Mouse (Mus musculus): ENCODE measurements around the gene Crb2.

Crb2 gene

DNA sequence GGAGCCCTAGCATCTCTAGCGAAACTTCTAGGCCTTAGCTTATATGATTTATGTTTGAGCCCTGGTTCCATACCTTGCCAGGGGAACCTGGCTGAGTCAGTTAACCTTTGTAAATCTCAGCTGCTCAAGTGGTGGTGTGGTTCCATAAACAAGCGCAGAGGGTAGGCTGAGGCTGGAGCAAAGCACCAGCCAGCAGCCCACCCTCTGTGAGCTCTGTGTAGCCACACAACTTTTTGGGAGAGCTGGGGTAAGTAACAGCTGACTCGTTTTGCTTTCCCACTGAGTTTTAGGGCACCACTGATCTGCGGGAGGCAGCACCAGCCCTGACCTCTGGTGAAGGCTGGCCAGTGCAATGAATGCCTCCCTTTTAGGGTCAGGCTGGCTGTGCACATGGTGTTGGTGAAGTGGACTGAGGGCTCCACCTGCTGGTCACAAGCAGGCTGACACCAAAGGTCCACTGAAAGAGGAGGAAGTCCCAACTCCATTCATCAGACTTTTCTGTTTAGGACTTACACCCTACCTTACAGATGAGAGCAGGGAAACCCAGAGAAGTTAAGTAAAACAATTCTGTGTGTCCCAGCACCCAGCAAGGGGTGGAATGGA is 26.7 kb downstream of the Crb2 start:
- peak; percentile 58 for DNase-seq

DNA sequence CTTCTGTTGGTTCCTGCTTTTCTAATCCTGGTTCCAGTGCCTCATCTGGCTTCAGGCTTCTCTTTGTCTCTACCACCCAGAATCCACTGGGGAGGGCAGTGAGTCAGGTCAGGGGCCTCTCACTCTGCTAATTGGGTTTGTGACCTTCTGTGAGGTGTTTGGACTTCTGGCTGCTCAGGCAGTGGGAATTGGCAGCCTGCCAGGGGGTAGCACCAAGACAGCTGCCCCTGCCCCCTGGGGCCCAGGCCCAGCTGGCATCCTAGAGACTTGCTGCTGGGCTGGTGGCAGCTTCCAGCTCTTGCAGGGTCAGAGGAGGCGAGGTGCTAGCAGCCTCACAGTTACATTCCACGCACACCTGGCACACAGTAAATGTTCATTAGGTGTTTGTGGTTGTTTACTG is 35.6 kb downstream of the Crb2 start:
- DNase-seq, result no peak

DNA sequence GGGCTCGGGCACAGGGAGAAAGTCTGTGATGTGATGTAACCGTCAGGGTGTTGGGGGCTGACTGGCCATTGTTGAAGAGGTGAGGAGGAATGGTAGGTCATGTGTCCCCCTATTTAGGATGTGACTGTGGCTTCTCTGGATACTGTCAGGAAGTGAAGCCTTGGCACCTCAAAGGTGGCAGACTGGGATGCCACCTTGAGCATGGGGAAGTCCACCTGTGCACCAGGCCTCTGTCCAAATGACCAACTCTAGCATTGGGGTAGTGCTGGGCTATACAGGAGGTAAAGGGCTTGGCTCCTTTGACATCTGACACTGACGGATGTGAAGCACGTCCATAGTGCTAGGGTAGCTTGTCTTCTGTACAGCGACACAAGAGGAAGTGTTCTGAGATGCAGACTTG is 36.4 kb downstream of the Crb2 start:
- no peak for DNase-seq

DNA sequence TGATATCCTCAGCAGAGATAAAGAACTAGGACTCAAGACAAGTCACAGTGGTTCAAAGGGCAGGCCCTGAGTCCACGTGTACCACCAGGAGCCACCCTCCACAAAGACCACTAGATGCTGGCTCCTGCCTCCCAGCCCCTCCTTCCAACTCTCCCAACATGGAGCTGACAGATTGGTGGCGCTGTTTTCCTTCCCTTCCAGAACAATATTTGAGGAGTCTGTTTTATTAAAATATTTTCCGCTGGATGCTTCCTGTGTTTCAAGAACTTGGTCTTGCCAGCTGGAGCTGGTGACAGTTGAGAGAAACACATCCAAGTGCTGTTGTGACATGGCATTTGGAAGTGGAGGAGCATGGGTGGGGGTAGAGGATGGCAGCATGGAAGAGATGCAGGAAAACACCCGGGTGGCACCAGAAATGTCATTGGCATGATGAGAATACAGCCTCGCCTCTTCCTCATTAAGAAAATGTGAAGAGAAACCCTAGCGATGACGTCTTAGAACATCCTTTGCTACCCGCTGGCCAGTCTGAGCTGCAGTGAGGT is 38.8 kb downstream of the Crb2 start:
- DNase-seq, result no peak

DNA sequence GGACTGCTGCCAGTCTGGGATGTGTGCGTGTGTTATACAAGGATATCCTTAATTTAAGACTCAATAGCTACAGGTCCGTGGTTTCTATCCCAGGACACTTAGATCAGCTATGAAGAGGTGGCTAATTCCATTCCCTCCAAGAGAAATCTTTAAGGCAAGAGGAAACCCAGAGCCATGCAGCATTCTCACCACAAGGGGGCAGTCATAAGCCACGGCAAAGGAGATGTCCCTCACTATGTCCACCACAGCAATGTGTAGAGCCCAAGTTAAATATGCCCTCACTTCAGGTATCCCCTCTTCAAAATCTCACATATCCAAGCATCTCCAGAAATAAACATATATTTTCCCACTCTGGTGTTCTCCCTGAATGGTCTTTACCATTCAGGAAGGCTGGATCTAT is 39.6 kb downstream of the Crb2 start:
- peak; percentile 86 for DNase-seq

DNA sequence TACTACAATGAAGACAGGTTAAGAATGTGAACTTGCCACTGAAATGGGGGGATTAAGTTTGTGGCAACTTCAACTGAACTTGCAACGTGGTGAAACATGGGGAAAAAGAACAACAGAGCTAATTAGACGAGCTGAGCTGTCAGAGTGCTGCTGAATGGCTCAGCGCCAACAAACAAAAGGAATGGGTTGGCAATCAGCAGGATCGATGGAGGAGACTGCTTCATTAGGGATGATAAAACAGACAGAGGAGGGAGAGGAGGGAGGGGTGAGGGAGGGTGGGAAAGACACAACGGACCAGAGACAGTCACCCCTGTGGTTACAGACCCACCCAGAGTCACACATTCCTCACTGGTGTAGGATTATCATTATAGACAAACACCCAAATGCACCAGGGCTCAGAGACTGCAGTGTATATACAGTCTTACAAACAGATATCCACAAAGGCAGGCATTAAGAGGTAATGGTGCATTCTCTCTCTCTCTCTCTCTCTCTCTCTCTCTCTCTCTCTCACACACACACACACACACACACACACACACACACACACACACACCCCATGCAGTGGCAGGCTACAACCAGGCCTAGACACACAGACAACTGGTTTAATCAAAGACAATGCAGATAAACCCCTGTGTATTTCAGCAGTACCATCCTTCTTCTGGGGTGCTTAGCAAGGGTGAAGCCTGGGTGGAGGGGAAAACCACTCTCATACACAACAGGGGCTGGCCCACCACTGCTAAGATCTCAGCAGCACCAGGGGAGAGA is 42.9 kb downstream of the Crb2 start:
- peak; percentile 42 for DNase-seq

DNA sequence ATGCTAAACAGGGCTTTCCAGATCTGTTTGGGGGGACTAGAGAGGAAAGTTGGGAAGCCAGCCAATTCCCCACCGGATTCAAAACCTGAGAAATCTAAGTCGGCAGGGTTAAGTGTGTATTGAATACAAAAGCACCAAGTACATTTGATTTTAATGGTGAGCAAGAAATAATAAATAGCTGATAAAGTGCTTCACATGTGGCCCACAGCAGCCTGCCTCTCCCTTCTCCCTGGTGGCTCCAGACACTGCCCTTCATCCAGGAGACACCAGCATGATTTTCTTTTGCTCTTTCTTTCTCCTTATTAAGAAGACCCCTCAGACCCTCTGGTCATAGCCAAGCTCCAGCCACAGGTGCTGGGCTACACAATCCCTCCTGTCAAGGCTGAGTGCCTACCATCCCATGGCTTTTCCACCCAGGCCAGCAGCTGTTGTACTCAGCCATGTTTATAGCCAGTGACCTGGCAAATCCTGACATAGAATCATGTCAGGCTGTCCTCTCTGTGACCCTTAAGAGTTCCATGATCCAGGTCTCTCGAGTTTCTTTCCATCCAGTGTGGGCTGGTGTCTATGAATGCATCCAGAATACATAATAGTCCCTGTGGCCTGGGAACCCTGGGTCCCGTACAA is 43.6 kb downstream of the Crb2 start:
- no peak for DNase-seq

DNA sequence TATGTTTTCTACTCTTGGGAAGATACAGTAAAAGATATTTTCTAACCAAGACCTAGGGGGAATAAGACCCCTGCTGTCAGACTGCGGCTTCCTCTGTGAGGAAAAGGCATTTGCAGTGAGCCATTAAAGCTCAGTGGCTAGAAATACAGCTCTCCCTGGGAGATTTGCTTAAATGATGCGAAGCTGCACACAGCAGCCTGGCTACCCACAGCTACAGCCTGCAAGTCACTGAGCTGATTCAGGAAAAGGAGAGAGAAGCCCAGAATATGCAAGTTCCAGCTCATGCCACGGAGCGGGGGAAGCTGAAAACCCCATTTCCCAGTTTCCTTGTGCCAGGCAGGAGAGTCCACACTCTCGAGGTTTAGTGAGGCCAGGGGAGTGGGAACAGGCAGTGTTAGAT is 46.1 kb downstream of the Crb2 start:
- no peak for DNase-seq

DNA sequence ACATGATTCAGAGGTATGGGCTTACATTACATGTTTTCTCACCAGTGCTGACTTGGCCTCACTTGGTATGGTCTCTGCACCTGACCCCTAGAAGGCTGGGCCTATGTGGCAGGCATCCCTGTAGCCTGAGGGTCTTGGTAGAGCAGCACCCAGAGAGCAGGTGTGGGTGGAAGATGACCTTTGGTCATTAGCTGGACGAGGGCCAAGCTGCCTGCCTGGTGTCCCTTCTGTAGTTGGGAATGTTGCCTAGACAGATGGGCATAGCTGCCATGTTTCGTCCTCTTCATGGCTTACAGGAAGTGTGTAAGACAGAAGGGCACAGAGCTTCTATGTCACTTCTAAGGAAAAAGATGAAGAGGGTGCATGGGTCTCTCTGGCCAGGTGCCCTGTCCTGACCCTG is 47.8 kb downstream of the Crb2 start:
- DNase-seq, result no peak

DNA sequence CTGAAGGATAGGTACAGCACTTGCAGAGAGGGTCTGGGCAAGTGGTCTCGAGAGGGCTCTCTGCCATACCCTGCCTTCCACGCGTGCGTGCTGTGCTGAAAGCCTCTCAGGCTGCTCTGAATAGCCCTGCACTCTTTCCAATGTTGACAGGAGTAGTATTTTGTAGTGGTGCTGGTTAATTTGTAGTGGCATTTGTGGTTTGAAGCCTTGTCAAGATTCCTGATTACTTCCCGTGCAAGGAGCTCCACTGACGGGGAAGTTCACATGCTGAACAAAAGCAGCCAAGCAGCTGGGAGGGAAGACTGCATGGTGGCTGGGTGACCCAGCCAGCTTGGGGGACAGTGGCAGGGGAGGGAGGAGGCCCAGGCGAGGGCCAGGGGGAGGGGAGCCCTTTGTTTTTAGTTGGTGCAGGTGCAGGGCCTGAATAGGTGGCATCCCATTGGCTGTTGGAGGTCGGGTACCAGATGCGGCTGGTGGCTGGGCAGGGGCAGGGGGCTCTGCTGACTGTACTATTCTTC is 53.8 kb downstream of the Crb2 start:
- no peak for DNase-seq

DNA sequence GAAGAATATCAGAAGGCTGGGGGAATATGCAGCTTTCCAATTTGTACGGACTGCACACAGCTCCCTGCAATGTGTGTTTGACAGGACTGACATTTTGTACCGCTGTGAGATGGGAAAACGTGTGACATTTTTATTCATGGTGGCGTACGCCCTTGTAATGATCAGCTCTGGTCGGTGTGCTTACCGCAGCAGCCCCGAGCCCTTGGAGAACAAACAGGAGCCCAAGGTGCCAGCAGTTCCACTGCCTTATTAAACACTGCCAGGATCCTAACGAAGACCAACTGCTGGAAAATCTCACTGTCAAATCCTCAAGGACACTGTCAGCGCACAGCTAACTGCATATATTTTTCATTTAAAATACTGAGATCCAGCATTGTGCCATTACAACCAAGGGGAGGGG is 56.2 kb downstream of the Crb2 start:
- DNase-seq, result no peak

DNA sequence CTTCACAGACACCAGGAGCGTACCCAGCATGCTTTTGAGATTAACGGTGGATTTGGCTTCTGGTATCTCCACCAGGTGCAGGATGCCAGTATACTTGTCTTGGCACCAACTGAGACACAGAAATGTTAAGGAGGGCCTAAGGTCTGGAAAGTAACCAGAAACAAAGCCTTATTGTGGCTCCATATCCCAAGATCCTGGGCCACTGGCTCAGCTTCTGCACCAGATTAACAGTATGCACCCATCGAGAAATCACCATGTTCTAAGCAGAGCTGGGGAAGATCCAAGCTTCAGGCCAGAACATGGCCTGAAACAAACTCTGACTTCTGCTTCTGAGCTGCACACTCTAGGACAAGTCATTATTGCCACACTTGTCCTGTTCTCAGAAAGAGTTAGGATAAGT is 60.9 kb downstream of the Crb2 start:
- DNase-seq, result no peak

DNA sequence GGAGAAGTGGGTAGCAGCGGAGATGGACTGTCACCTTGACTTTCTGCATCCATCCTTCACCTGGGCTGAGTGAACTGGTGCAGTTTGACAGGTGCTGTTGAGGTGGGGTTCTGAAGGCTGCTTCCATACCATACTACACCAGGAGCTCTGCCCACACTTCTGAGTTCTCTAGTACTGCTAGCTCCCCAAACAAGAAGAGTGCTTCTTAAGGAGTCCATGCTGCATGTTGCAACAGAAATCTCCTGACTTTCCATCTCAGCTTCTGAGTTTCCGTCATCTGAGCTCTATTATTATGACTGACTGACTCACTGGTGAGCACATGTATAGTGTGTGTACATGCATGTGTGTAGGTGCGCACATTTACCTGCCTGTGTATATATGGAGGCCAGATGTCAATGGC is 61.5 kb downstream of the Crb2 start:
- no peak for DNase-seq

DNA sequence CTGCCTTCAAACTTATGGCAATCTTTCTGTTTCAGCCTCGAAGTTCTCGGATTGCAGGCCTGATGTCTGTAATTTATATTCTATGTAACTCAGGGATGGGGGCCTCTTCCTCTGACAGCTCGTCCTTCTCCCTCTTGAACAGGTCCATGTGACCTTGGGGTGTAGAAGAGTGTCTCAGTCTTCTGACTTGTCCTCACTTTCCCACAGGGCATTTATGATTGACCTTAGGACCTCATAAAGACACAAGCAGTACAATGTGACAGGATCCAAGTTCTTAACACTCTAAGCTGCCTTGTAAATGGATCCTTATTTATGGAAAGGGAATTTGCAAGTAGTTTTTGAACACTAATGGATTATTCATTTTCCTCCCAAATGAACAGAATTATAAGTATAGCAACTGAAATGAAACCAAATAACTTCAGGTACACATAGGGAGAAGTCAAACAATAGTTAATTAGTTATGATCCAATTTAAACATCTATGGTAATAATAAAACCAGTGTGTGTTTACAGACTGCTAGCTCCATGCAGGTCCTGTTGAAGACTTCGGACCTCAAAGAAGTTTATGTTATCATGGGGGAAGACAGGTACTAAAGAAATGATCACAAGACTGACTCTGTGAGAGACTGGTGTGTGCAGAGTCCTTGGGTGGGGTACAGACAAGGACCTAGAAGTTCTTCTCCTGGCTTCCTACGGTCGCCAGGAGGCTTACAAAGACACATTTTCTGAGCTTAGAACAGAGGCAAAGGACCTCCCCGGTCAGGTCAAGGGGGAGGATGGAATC is 62.3 kb downstream of the Crb2 start:
- no peak for DNase-seq

DNA sequence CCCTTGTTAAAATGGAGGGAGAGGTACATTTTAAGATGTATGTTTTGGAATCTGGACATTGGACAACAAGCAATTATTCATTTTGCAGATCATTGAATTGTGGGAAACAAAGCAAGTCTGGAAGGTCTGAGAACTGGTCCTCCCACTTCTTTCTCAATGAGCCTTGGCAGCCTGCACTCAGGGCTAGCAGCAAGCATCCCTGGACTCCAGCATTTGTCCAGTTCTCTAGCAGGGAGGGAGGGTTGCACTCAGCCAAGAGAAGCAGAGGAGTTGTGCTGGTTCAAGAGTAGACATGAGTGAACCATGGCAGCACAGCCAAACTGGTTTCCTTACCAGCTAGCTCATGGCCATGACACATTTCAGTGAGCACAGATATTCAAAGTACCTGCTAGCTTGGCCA is 63.9 kb downstream of the Crb2 start:
- DNase-seq, result no peak

DNA sequence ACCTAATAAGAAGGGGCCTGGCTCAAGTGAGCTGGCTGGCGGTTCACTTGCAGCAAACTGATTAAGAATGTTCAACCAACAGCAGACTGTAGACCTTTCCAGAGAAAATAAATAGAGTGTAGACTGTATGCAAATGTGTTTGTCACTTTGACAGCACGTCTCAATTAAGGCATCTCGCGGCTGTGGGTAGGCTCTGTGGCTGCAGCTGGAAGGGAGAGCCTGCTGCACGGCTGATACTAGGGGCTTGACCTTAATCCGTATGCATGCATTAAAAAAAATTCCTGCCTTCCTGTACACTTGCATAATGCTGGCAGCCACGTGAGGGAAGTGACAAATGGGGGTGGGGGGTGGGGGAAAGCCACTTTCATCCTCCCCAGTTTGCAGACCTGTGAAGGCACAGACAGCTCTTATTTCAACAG is 66.1 kb downstream of the Crb2 start:
- no peak for DNase-seq

DNA sequence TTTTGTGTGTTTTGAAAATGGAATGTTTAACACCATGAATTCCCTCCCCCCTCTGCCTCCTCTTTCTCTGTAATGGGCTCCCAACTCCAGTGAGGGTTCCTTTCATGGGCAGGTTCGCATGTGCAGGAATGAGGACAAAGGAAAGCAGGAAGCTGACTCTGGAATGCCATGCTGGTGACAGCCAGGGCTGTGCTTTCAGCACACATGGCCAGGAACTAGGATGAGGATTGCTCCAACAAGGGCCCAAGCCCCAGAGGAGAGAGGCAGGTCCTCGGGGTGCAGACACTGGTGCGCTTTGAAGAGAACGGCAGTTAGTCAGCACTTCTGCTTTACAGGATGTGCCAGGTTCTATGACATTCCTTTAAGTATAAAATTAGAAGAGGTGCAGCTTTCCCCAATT is 66.7 kb downstream of the Crb2 start:
- DNase-seq, result no peak

Data from right cerebral cortex, postnatal 4 days (tissue).